Mouse (Mus musculus) liver, embryonic 14.5 days (tissue): ENCODE measurements around the gene 1110032A03Rik. TPM values are rescaled to one million over a fixed set of nuclear protein-coding genes. Genes with fewer than 3 reads are reported as not detected.

ENCODE experiments used
- ATAC-seq: fragments of 200-750 bp; cut with Nextera tagmentation; 2 replicates; pipeline ENCODE4 v1.8.0; 2017; ENCODE audit warnings: moderate number of reproducible peaks, mild to moderate bottlenecking, moderate library complexity; ENCODE audit not compliant: insufficient read depth
- DNase-seq, 3 experiments: peaks; one replicate each; pipeline ENCODE4 v3.0.0-alpha.2; 2012 to 2013; ENCODE audit warnings: low read depth in 3 of 3, low spot score in 3 of 3
- H3K27ac ChIP-seq: fragments of 300-500 bp; sonication (generic); 2 replicates; pipeline ENCODE4 v1.5.1; 2014; ENCODE audit warnings: moderate library complexity, mild to moderate bottlenecking, control low read depth, inconsistent platforms
- H3K27me3 ChIP-seq: fragments of 300-500 bp; sonication (generic); 2 replicates; pipeline ENCODE4 v1.6.1; 2014; ENCODE audit warnings: mild to moderate bottlenecking, low read length, moderate library complexity; ENCODE audit not compliant: control insufficient read depth, insufficient read depth
- H3K36me3 ChIP-seq: fragments of 300-500 bp; sonication (generic); replicated peaks from 2 replicates; pipeline ENCODE4 v1.6.1; 2014; ENCODE audit warnings: low read depth; ENCODE audit not compliant: control insufficient read depth, insufficient read depth
- H3K4me1 ChIP-seq, 2 experiments: fragments of 200-500 bp in 1 of 2; fragments of 300-500 bp in 1 of 2; sonication (generic) in 1 of 2; replicated peaks; 2 replicates each; pipeline ENCODE4 v1.6.1; 2012 to 2014; ENCODE audit warnings: antibody characterized with exemption in 1 of 2, inconsistent platforms in 1 of 2, low read length in 1 of 2; ENCODE audit not compliant: control insufficient read depth in 2 of 2, insufficient read depth in 2 of 2
- H3K4me2 ChIP-seq: fragments of 300-500 bp; sonication (generic); 2 replicates; pipeline ENCODE4 v1.6.1; 2014; ENCODE audit warnings: low read depth, mild to moderate bottlenecking, control low read depth, moderate library complexity
- H3K4me3 ChIP-seq, 2 experiments: fragments of 200-500 bp in 1 of 2; fragments of 300-500 bp in 1 of 2; sonication (generic) in 1 of 2; 2 replicates each; pipeline ENCODE4 v1.5.1; 2012 to 2014; ENCODE audit warnings: low read depth in 2 of 2, low read length in 2 of 2, mild to moderate bottlenecking in 2 of 2, control low read depth in 1 of 2, inconsistent platforms in 1 of 2, moderate library complexity in 1 of 2; ENCODE audit not compliant: insufficient read depth in 1 of 2
- H3K9ac ChIP-seq: fragments of 300-500 bp; sonication (generic); replicated peaks from 2 replicates; pipeline ENCODE4 v1.6.1; 2014; ENCODE audit warnings: mild to moderate bottlenecking, control low read depth, moderate library complexity
- H3K9me3 ChIP-seq: fragments of 300-500 bp; sonication (generic); 2 replicates; pipeline ENCODE4 v1.6.1; 2016; ENCODE audit warnings: low read length, mixed read lengths; ENCODE audit not compliant: control insufficient read depth
- CTCF ChIP-seq: IDR thresholded peaks from 2 replicates; pipeline ENCODE4 v1.5.1; 2016; ENCODE audit warnings: antibody characterized with exemption, low read depth, control low read depth
- EP300 ChIP-seq: IDR thresholded peaks from 2 replicates; pipeline ENCODE4 v1.6.1; 2016; ENCODE audit warnings: antibody characterized with exemption, low read depth
- WGBS: fragments of 180-500 bp; shearing (Covaris S2); extraction: QIAGEN DNeasy Blood & Tissue Kit; methylation state at CpG from one replicate; pipeline ENCODE4 v1.1.7; 2014; ENCODE audit not compliant: insufficient replicate concordance; 5-methylcytosine and 5-hydroxymethylcytosine counted together
- polyA plus RNA-seq, 2 experiments: library from polyadenylated mRNA; depleted of rRNA in 1 of 2; stranded (reverse) in 1 of 2; unstranded in 1 of 2; fragments of >200 nt; fragmentation: Nextera tagmentation in 1 of 2; extraction: Ambion mirVana in 1 of 2; gene quantifications; 2 replicates each; pipeline versions ENCODE4 v1.2.1 to v1.2.3; 2012 to 2014

The 1110032A03Rik gene
- polyA plus RNA-seq, 2 experiments = 11.5 to 16.9 TPM

GRCm38 (mm10) chr9:50718878-50719277, 56.4 kb downstream of the 1110032A03Rik start:
- Histone ChIP-seq H3K27ac (no peak overlapping the region), H3K36me3 (no peaks in the 10 kb centered on the region), H3K9me3 (no peaks in the 10 kb centered on the region), H3K4me3 (no peak overlapping the region), H3K9ac (no peak overlapping the region), H3K4me2 (no peak overlapping the region), H3K4me1 (no peaks in the 10 kb centered on the region), H3K27me3 (no peaks in the 10 kb centered on the region; the same call in 1 of the 2 replicates)
- TF ChIP-seq EP300 = no peak
- no peak for TF ChIP-seq CTCF
- no peak for DNase-seq
- no peak for ATAC-seq
- WGBS = 53% methylated on average over 4 of the region's 4 CpGs

DNA sequence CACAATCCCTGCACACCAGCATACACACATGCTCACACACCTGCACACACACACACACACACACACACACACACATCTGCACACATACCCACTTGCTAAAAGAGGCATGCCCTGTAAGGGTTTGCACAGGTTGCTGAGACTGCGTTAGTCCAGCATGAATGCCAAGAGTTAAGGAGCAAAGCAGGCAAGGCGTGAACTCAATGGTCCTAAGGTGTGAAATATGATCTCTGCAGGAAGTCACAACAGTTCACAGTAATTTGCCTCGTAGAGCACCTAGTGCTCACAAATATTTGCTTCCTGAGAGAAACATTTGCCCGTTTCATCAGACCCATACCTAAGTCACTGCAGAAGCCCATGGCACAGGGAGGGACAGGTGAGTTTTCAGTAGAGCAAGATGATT, 61.1 kb downstream of the 1110032A03Rik start:
- H3K9ac ChIP-seq = no peak overlapping the region
- 41% methylated on average over 4 of the region's 4 CpGs for WGBS

More for the DNA sequence above, 61.1 kb downstream of the 1110032A03Rik start:
- H3K9me3 ChIP-seq = no peaks in the 10 kb centered on the region
- H3K4me3 ChIP-seq = no peak overlapping the region
- ATAC-seq = no peak
- no peak overlapping the region for H3K27ac ChIP-seq
- no peak for DNase-seq
- H3K27me3 ChIP-seq = no peaks in the 10 kb centered on the region
- TF ChIP-seq EP300 (no peak), CTCF (no peak)
- no peak overlapping the region for H3K4me2 ChIP-seq
- no peaks in the 10 kb centered on the region for H3K4me1 ChIP-seq
- H3K36me3 ChIP-seq = no peaks in the 10 kb centered on the region

Other genes with a start within 250 kb of the 1110032A03Rik start
- gene Pts, start 246.8 kb downstream of the 1110032A03Rik start, polyA plus RNA-seq (2012; rRNA removed) = 16.0 and 23.7 TPM in 2 replicates
- 32.7 and 34.4 TPM in 2 replicates for gene Pts, start 246.8 kb downstream of the 1110032A03Rik start, polyA plus RNA-seq (2014; fragmentation: Nextera tagmentation; extraction: Ambion mirVana)
- gene Il18, start 220.7 kb downstream of the 1110032A03Rik start, polyA plus RNA-seq (2012; rRNA removed) = 3.0 and 4.9 TPM in 2 replicates
- gene Il18, start 220.7 kb downstream of the 1110032A03Rik start, polyA plus RNA-seq (2014; fragmentation: Nextera tagmentation; extraction: Ambion mirVana) = 8.1 and 9.7 TPM in 2 replicates
- gene Bco2, start 220.3 kb downstream of the 1110032A03Rik start, polyA plus RNA-seq (2012; rRNA removed) = 0.12 and 0.28 TPM in 2 replicates
- gene Bco2, start 220.3 kb downstream of the 1110032A03Rik start, polyA plus RNA-seq (2014; fragmentation: Nextera tagmentation; extraction: Ambion mirVana) = 0.33 and 0.58 TPM in 2 replicates
- not detected in 2 replicates for gene Tex12, start 214.2 kb downstream of the 1110032A03Rik start, polyA plus RNA-seq (2012; rRNA removed)
- gene Tex12, start 214.2 kb downstream of the 1110032A03Rik start, polyA plus RNA-seq (2014; fragmentation: Nextera tagmentation; extraction: Ambion mirVana) = not detected in 2 replicates
- 167 and 179 TPM in 2 replicates for gene Sdhd, start 171.7 kb downstream of the 1110032A03Rik start, polyA plus RNA-seq (2012; rRNA removed)
- 322 and 337 TPM in 2 replicates for gene Sdhd, start 171.7 kb downstream of the 1110032A03Rik start, polyA plus RNA-seq (2014; fragmentation: Nextera tagmentation; extraction: Ambion mirVana)
- gene Timm8b, start 171.6 kb downstream of the 1110032A03Rik start, polyA plus RNA-seq (2012; rRNA removed) = 111 and 153 TPM in 2 replicates
- 248 and 263 TPM in 2 replicates for gene Timm8b, start 171.6 kb downstream of the 1110032A03Rik start, polyA plus RNA-seq (2014; fragmentation: Nextera tagmentation; extraction: Ambion mirVana)
- gene Pih1d2, start 158.2 kb downstream of the 1110032A03Rik start, polyA plus RNA-seq (2012; rRNA removed) = 0.18 and 0.78 TPM in 2 replicates
- 0.56 and 1.4 TPM in 2 replicates for gene Pih1d2, start 158.2 kb downstream of the 1110032A03Rik start, polyA plus RNA-seq (2014; fragmentation: Nextera tagmentation; extraction: Ambion mirVana)
- gene Nkapd1, start 158.1 kb downstream of the 1110032A03Rik start, polyA plus RNA-seq (2012; rRNA removed) = 2.9 and 4.7 TPM in 2 replicates
- 7.0 and 7.3 TPM in 2 replicates for gene Nkapd1, start 158.1 kb downstream of the 1110032A03Rik start, polyA plus RNA-seq (2014; fragmentation: Nextera tagmentation; extraction: Ambion mirVana)
- 7.0 and 14.4 TPM in 2 replicates for gene Dlat, start 115.7 kb downstream of the 1110032A03Rik start, polyA plus RNA-seq (2012; rRNA removed)
- gene Dlat, start 115.7 kb downstream of the 1110032A03Rik start, polyA plus RNA-seq (2014; fragmentation: Nextera tagmentation; extraction: Ambion mirVana) = 32.0 and 35.7 TPM in 2 replicates
- 0.56 and 0.57 TPM in 2 replicates for gene Dixdc1, start 36.0 kb downstream of the 1110032A03Rik start, polyA plus RNA-seq (2012; rRNA removed)
- gene Dixdc1, start 36.0 kb downstream of the 1110032A03Rik start, polyA plus RNA-seq (2014; fragmentation: Nextera tagmentation; extraction: Ambion mirVana) = 0.84 and 1.2 TPM in 2 replicates
- 1.8 and 2.2 TPM in 2 replicates for gene 2310030G06Rik, start 29.0 kb downstream of the 1110032A03Rik start, polyA plus RNA-seq (2012; rRNA removed)
- 2.1 and 2.3 TPM in 2 replicates for gene 2310030G06Rik, start 29.0 kb downstream of the 1110032A03Rik start, polyA plus RNA-seq (2014; fragmentation: Nextera tagmentation; extraction: Ambion mirVana)
- 1.7 and 2.7 TPM in 2 replicates for gene Cryab, start 24.2 kb downstream of the 1110032A03Rik start, polyA plus RNA-seq (2012; rRNA removed)
- 4.5 and 4.7 TPM in 2 replicates for gene Cryab, start 24.2 kb downstream of the 1110032A03Rik start, polyA plus RNA-seq (2014; fragmentation: Nextera tagmentation; extraction: Ambion mirVana)
- 0.20 and 0.35 TPM in 2 replicates for gene Hspb2, start 23.2 kb downstream of the 1110032A03Rik start, polyA plus RNA-seq (2012; rRNA removed)
- gene Hspb2, start 23.2 kb downstream of the 1110032A03Rik start, polyA plus RNA-seq (2014; fragmentation: Nextera tagmentation; extraction: Ambion mirVana) = not detected in 2 replicates
- 4.0 and 5.2 TPM in 2 replicates for gene Fdxacb1, start 7.3 kb downstream of the 1110032A03Rik start, polyA plus RNA-seq (2012; rRNA removed)
- 9.4 and 12.8 TPM in 2 replicates for gene Fdxacb1, start 7.3 kb downstream of the 1110032A03Rik start, polyA plus RNA-seq (2014; fragmentation: Nextera tagmentation; extraction: Ambion mirVana)
- 10.1 and 10.8 TPM in 2 replicates for gene Alg9, start 501 bp downstream of the 1110032A03Rik start, polyA plus RNA-seq (2012; rRNA removed)
- gene Alg9, start 501 bp downstream of the 1110032A03Rik start, polyA plus RNA-seq (2014; fragmentation: Nextera tagmentation; extraction: Ambion mirVana) = 12.7 and 13.5 TPM in 2 replicates
- gene Ppp2r1b, start 69.8 kb upstream of the 1110032A03Rik start, polyA plus RNA-seq (2012; rRNA removed) = 20.9 and 27.7 TPM in 2 replicates
- 69.1 and 75.0 TPM in 2 replicates for gene Ppp2r1b, start 69.8 kb upstream of the 1110032A03Rik start, polyA plus RNA-seq (2014; fragmentation: Nextera tagmentation; extraction: Ambion mirVana)
- gene Sik2, start 233.6 kb upstream of the 1110032A03Rik start, polyA plus RNA-seq (2012; rRNA removed) = 6.9 and 8.7 TPM in 2 replicates
- 7.8 and 8.3 TPM in 2 replicates for gene Sik2, start 233.6 kb upstream of the 1110032A03Rik start, polyA plus RNA-seq (2014; fragmentation: Nextera tagmentation; extraction: Ambion mirVana)